Mouse (Mus musculus) 416B (cell line): Measurements from ENCODE around the gene Naxd.
A peak's percentile ranks its signal among the peaks of the same experiment; 100 is the strongest.
"Not testable (repeated sequence)": the region's sequence is repeated elsewhere in the genome, so short reads cannot be mapped to it uniquely, and the experiment has no call there.

ENCODE experiments used
- DNase-seq: peaks from one replicate; pipeline ENCODE4 v3.0.0; 2011; ENCODE audit warnings: low read depth

The Naxd gene

DNA sequence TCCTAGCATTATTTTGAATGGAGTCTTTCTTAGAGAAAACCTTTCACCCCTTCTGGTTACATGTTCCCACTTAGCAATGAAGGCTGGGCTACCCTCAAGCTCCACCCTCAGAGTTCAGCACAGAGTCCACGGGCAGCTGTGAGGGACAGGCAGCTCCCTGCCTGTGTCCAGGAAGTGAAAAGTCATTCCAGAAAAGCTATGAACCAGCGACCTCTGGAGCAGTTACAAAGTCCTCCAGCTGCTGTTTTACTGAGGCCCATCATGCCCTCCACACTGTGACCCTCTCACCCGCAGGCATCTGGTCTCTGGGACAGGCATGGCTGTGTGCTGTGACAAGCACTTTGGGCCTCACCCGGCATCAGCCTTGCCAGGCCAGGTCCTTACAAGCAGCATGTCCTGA lies 24.2 kb upstream of the Naxd start:
- DNase-seq, result no peak

- no peak for DNase-seq
Measured at GRCm38 (mm10) chr8:11475397-11475796, 21.9 kb upstream of the Naxd start.

GRCm38 (mm10) chr8:11475876-11476275 lies 21.4 kb upstream of the Naxd start:
- DNase-seq, result no peak

GRCm38 (mm10) chr8:11476338-11477177 lies 20.7 kb upstream of the Naxd start:
- peak; percentile 90 for DNase-seq

- DNase-seq, result no peak
Measured at GRCm38 (mm10) chr8:11477178-11477553, 20.1 kb upstream of the Naxd start.

GRCm38 (mm10) chr8:11477811-11478761 lies 19.2 kb upstream of the Naxd start, which contains the start of gene Rab20:
Gene Rab20, minus strand, starts transcription at chr8:11478710.
- DNase-seq, result peak; percentile 77

DNA sequence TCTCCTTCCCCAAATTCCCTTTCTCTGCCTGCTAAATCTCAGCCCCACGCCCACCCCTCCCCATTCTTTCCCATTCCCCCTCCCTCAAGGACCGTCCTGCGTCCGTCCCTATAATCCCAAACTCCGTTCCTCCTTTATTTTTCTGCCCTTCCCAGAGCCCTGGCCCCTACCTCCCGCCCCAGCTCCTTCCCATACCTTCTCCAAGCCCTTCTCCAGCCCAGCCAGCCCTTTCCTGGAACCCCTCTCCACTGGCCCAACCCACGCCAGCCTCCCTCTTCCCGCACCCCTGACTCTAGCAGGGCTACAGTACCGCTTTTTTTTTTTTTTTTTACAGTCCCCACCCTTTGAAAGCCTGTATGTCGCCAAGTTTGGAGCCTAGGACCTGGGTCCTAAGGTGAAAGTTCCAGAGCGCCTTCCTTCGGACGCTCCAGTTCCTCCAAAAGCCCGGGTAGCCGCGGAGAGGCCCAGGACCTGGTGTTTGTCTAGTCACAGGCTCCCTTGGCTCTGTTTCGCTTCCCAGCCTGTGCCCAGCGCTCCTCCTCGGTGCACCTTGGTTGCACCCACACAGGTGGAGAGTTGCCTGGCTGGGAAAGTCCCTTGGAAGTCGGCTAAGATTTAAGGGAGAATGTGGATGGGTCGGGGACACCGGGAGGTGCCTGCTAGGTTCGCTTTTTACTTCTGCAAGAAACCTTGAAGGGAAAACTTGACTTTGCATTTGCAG lies 18.3 kb upstream of the Naxd start:
- no peak for DNase-seq

DNA sequence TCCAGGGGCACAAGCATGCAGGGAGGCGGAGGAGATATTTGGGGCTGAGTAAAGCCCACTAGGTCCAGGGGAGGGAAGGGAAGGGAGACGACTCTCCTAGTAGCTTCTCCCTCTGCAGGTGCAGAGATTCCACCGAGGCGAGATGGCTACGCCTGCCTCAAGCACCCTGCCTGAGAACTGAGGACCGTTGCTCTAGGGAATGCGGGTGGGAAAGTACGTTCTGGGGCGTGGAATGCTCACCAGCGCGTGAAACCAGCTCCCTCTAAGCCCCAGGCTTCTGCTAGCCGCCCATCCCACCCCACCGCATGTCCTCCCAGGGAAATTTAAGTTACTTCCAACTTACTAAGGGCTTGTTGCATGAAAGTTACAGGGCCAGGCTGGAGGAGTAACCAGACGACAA lies 17.7 kb upstream of the Naxd start:
- no peak for DNase-seq

- DNase-seq, result no peak
Measured at GRCm38 (mm10) chr8:11481876-11482275, 15.4 kb upstream of the Naxd start.

DNA sequence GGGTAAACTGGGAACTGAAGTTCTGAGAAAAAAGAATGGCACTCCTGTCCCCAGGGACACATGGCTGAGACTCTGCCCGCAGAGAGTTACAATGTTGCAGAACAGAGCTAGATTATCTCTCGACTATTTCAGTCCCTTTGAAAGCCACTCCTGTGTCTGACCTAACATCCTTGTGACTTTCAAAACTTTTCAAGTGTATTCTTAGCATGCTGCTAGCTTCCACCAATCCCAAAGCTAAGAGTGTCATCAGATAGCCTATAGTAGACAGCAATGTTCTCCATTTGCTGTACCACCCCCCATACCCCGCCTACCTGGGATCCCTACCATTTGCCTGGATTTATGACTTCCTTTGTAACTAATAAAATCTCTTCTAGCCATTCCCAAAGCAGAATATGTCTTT lies 14.8 kb upstream of the Naxd start:
- no peak for DNase-seq

GRCm38 (mm10) chr8:11486142-11486541 lies 11.2 kb upstream of the Naxd start:
- DNase-seq, result peak; percentile 79

GRCm38 (mm10) chr8:11487229-11487628 lies 10.1 kb upstream of the Naxd start:
- DNase-seq, result peak; percentile 82

- not testable (repeated sequence) for DNase-seq
Measured at GRCm38 (mm10) chr8:11492340-11492739, 5.0 kb upstream of the Naxd start.

DNA sequence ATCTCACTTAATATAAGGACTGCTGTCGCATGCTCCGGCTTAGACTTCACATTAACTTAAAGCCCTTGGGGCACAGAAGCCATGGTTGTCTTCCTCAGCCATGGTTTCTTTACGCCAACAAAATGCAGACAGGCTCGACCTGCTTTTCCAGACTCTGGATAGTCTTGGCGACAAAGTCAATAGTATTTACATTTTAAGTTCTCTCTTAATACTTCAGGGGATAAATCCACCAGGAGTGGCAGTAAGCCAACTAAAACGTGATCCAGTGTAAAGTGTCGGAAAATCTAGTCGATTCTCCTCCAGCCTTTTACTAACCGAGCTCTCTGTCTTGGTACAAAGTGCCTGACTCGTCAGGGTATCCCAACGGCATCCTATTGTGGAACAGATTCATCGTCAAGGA lies 975 bp downstream of the Naxd start:
- DNase-seq, result no peak

GRCm38 (mm10) chr8:11498786-11499485 lies 1.6 kb downstream of the Naxd start:
- no peak for DNase-seq

- DNase-seq, result no peak
Measured at GRCm38 (mm10) chr8:11503476-11504232, 6.3 kb downstream of the Naxd start.

- DNase-seq, result no peak
Measured at GRCm38 (mm10) chr8:11506074-11506473, 8.8 kb downstream of the Naxd start.

DNA sequence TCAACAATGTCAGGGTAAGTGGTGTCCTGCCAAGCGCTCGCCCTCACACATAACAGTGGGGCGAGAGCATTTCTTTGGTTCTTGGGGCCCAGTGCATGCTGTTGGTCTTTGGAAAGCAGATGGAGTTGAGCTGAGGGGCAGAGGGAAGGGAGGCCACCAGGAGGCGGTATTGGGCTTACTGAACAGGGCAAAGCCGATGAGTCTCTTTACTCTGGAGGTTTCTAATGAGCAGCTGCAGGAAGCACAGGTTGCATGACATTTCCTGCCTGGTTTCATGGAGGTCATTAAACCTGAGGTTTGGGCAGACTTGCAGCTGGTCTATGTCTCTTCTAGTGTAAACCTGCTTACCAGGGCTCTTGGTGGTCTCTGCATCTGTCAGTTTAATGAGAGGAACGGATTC lies 9.5 kb downstream of the Naxd start:
- peak; percentile 86 for DNase-seq

DNA sequence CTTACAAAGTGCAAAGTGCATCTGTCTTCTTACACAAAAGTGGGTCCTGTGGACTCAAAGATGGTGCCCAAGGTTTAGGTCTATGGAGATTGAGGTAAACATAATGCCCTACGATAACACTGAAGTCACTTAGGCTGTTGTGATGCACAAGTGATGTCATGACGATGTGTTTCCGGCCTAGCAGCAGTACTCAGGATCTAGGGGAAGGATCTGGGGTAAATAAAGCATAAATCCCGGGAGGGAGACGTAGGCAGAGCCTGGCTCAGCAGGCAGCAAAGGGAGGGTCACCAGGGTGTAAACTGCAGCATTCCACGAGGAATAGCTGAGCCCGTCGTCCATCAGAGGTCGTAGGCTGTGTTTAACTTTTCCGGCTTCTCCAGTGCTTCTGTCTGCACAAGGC lies 11.6 kb downstream of the Naxd start:
- DNase-seq, result no peak

DNA sequence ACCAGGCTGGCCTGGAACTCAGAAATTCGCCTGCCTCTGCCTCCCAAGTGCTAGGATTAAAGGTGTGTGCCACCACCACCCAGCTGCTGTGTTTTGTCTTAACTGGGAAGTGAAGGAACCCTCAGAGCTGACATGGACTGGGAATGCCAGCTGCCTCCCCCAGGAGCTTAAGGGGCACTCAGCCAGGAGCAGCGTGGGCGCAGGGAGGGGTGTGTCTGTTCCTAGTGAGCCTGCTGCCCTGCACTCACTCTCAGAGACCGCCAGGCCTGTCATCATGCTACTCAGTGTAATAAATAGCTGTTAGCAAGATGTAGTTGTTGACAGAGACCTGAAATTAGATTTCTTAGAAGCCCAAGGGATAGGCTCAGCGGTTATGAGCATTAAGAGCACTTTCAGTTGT lies 13.7 kb downstream of the Naxd start:
- no peak for DNase-seq

- DNase-seq, result no peak
Measured at GRCm38 (mm10) chr8:11512711-11513110, 15.4 kb downstream of the Naxd start.
